Mouse (Mus musculus): ENCODE results near the gene Wdr73. TPM values are rescaled to one million over a fixed set of nuclear protein-coding genes. Genes with fewer than 3 reads are reported as not detected.

Gene Wdr73
- polyA plus RNA-seq, 1 experiment from 2014 or later = 41.4 TPM

- H3K4me1 ChIP-seq (replicated peaks; ENCODE audit: control insufficient read depth, insufficient read depth, low read length) = no peaks in the 10 kb centered on the region
- no peak for DNase-seq (ENCODE audit: low spot score)
- peaks cover 6% of the 10 kb centered on the region; the same call in 1 of the 2 replicates for H3K36me3 ChIP-seq (ENCODE audit: control insufficient read depth, insufficient read depth, low read length)
- no peaks in the 10 kb centered on the region for H3K27me3 ChIP-seq (ENCODE audit: control insufficient read depth, insufficient read depth, low read length)
- H3K4me3 ChIP-seq (ENCODE audit: low read depth, low read length) = no peak overlapping the region
- no peak overlapping the region for H3K9ac ChIP-seq (ENCODE audit: low read depth, low read length)
- no peaks in the 10 kb centered on the region for H3K9me3 ChIP-seq (ENCODE audit: control insufficient read depth, low read length)
- ATAC-seq (ENCODE audit: low FRiP score) = no peak
- H3K4me2 ChIP-seq (replicated peaks; ENCODE audit: low read depth, low read length) = no peak overlapping the region
- WGBS = 96% methylated on average over 2 of the region's 2 CpGs
- no peak overlapping the region for H3K27ac ChIP-seq (ENCODE audit: low read depth, low read length)
Observed at GRCm38 (mm10) chr7:80923165-80923564, 22.1 kb upstream of the Wdr73 start.

- H3K4me3 ChIP-seq (ENCODE audit: low read depth, low read length) = no peak overlapping the region
- ATAC-seq (ENCODE audit: low FRiP score) (no peak), DNase-seq (ENCODE audit: low spot score) (no peak)
- no peaks in the 10 kb centered on the region; the same call in 1 of the 2 replicates for H3K36me3 ChIP-seq (ENCODE audit: control insufficient read depth, insufficient read depth, low read length)
- no peaks in the 10 kb centered on the region for H3K9me3 ChIP-seq (ENCODE audit: control insufficient read depth, low read length)
- H3K27me3 ChIP-seq (ENCODE audit: control insufficient read depth, insufficient read depth, low read length) = no peaks in the 10 kb centered on the region
- 95% methylated on average over 5 of the region's 5 CpGs for WGBS
- H3K9ac ChIP-seq (ENCODE audit: low read depth, low read length) = no peak overlapping the region
- no peaks in the 10 kb centered on the region for H3K4me1 ChIP-seq (replicated peaks; ENCODE audit: control insufficient read depth, insufficient read depth, low read length)
- H3K27ac ChIP-seq (ENCODE audit: low read depth, low read length) = no peak overlapping the region
- H3K4me2 ChIP-seq (replicated peaks; ENCODE audit: low read depth, low read length) = no peak overlapping the region
Observed at GRCm38 (mm10) chr7:80919647-80920008, 18.6 kb upstream of the Wdr73 start.

GRCm38 (mm10) chr7:80918982-80919646, 18.0 kb upstream of the Wdr73 start:
- H3K36me3 ChIP-seq (ENCODE audit: control insufficient read depth, insufficient read depth, low read length) = no peaks in the 10 kb centered on the region; the same call in 1 of the 2 replicates
- H3K4me1 ChIP-seq (replicated peaks; ENCODE audit: control insufficient read depth, insufficient read depth, low read length) = no peaks in the 10 kb centered on the region
- no peak overlapping the region for H3K9ac ChIP-seq (ENCODE audit: low read depth, low read length)
- ATAC-seq (ENCODE audit: low FRiP score) = no peak
- no peak for DNase-seq (ENCODE audit: low spot score)
- H3K4me3 ChIP-seq (ENCODE audit: low read depth, low read length) = no peak overlapping the region
- no peak overlapping the region for H3K27ac ChIP-seq (ENCODE audit: low read depth, low read length)
- no peaks in the 10 kb centered on the region for H3K27me3 ChIP-seq (ENCODE audit: control insufficient read depth, insufficient read depth, low read length)
- H3K9me3 ChIP-seq (ENCODE audit: control insufficient read depth, low read length) = no peaks in the 10 kb centered on the region
- WGBS = 89% methylated on average over 8 of the region's 8 CpGs
- H3K4me2 ChIP-seq (replicated peaks; ENCODE audit: low read depth, low read length) = no peak overlapping the region

GRCm38 (mm10) chr7:80917916-80918465, 16.9 kb upstream of the Wdr73 start:
- no peak overlapping the region for H3K9ac ChIP-seq (ENCODE audit: low read depth, low read length)
- no peak overlapping the region for H3K4me3 ChIP-seq (ENCODE audit: low read depth, low read length)
- H3K4me1 ChIP-seq (replicated peaks; ENCODE audit: control insufficient read depth, insufficient read depth, low read length) = no peaks in the 10 kb centered on the region
- H3K27me3 ChIP-seq (ENCODE audit: control insufficient read depth, insufficient read depth, low read length) = no peaks in the 10 kb centered on the region
- no peak for DNase-seq (ENCODE audit: low spot score)
- H3K36me3 ChIP-seq (ENCODE audit: control insufficient read depth, insufficient read depth, low read length) = no peaks in the 10 kb centered on the region; the same call in 1 of the 2 replicates
- no peak for ATAC-seq (ENCODE audit: low FRiP score)
- H3K9me3 ChIP-seq (ENCODE audit: control insufficient read depth, low read length) = no peaks in the 10 kb centered on the region
- WGBS = 84% methylated on average over 4 of the region's 4 CpGs
- no peak overlapping the region for H3K4me2 ChIP-seq (replicated peaks; ENCODE audit: low read depth, low read length)
- H3K27ac ChIP-seq (ENCODE audit: low read depth, low read length) = no peak overlapping the region

DNA sequence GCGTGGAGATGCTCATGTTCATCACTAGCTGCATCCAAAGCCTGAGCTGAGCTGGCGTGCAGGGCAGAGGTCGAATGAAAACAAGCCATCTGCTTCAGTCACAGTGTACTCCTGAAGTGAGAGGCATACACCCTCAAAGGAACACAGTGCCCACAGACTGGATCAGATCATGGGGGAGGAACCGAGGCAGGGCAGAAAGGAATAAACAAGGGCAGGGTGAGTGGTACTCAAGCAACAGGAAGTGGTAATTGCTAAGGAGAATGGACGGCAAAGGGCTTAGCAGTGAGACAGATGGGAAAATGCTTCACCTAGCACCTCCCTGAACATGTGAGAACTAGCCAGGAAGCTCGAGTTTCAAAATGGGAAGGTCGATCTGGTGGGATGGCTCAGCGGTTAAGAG, 11.4 kb upstream of the Wdr73 start:
- Histone ChIP-seq H3K36me3 (ENCODE audit: control insufficient read depth, insufficient read depth, low read length) (no peaks in the 10 kb centered on the region; the same call in 1 of the 2 replicates), H3K4me2 (replicated peaks; ENCODE audit: low read depth, low read length) (no peak overlapping the region), H3K9ac (ENCODE audit: low read depth, low read length) (no peak overlapping the region), H3K9me3 (ENCODE audit: control insufficient read depth, low read length) (no peaks in the 10 kb centered on the region), H3K27ac (ENCODE audit: low read depth, low read length) (no peak overlapping the region), H3K4me1 (replicated peaks; ENCODE audit: control insufficient read depth, insufficient read depth, low read length) (no peaks in the 10 kb centered on the region), H3K27me3 (ENCODE audit: control insufficient read depth, insufficient read depth, low read length) (no peaks in the 10 kb centered on the region), H3K4me3 (ENCODE audit: low read depth, low read length) (no peak overlapping the region)
- DNase-seq (ENCODE audit: low spot score) (no peak), ATAC-seq (ENCODE audit: low FRiP score) (no peak)
- 94% methylated on average over 8 of the region's 8 CpGs for WGBS

- no peaks in the 10 kb centered on the region for H3K4me1 ChIP-seq (replicated peaks; ENCODE audit: control insufficient read depth, insufficient read depth, low read length)
- H3K27ac ChIP-seq (ENCODE audit: low read depth, low read length) = no peak overlapping the region
- H3K27me3 ChIP-seq (ENCODE audit: control insufficient read depth, insufficient read depth, low read length) = no peaks in the 10 kb centered on the region
- H3K4me2 ChIP-seq (replicated peaks; ENCODE audit: low read depth, low read length) = no peak overlapping the region
- H3K9ac ChIP-seq (ENCODE audit: low read depth, low read length) = no peak overlapping the region
- WGBS = 84% methylated on average over 7 of the region's 7 CpGs
- ATAC-seq (ENCODE audit: low FRiP score) (no peak), DNase-seq (ENCODE audit: low spot score) (no peak)
- H3K36me3 ChIP-seq (ENCODE audit: control insufficient read depth, insufficient read depth, low read length) = no peaks in the 10 kb centered on the region; the same call in 1 of the 2 replicates
- H3K9me3 ChIP-seq (ENCODE audit: control insufficient read depth, low read length) = no peaks in the 10 kb centered on the region
- H3K4me3 ChIP-seq (ENCODE audit: low read depth, low read length) = no peak overlapping the region
Observed at GRCm38 (mm10) chr7:80911053-80911452, 10.0 kb upstream of the Wdr73 start.

- Histone ChIP-seq H3K4me1 (replicated peaks; ENCODE audit: control insufficient read depth, insufficient read depth, low read length) (peaks cover 3% of the 10 kb centered on the region; the same call in 1 of the 2 replicates), H3K36me3 (ENCODE audit: control insufficient read depth, insufficient read depth, low read length) (no peaks in the 10 kb centered on the region), H3K27ac (ENCODE audit: low read depth, low read length) (no peak within 1 kb of the TSS), H3K27me3 (ENCODE audit: control insufficient read depth, insufficient read depth, low read length) (no peaks in the 10 kb centered on the region), H3K4me2 (replicated peaks; ENCODE audit: low read depth, low read length) (peak within 1 kb of the TSS; percentile 81), H3K4me3 (ENCODE audit: low read depth, low read length) (peak within 1 kb of the TSS; percentile 31), H3K9me3 (ENCODE audit: control insufficient read depth, low read length) (no peaks in the 10 kb centered on the region), H3K9ac (ENCODE audit: low read depth, low read length) (peak within 1 kb of the TSS; percentile 67)
- 3% methylated on average over 19 of the region's 19 CpGs for WGBS
- peak; percentile 55 for ATAC-seq (ENCODE audit: low FRiP score)
- peak; percentile 86 for DNase-seq (ENCODE audit: low spot score)
Observed at GRCm38 (mm10) chr7:80904921-80905515, 3.9 kb upstream of the Wdr73 start, which contains the start of gene Nmb. Gene Nmb, minus strand, starts transcription at chr7:80905076.

- ATAC-seq (ENCODE audit: low FRiP score) (no peak), DNase-seq (ENCODE audit: low spot score) (no peak)
- Histone ChIP-seq H3K9ac (ENCODE audit: low read depth, low read length) (no peak overlapping the region), H3K27ac (ENCODE audit: low read depth, low read length) (no peak overlapping the region), H3K4me3 (ENCODE audit: low read depth, low read length) (no peak overlapping the region), H3K36me3 (ENCODE audit: control insufficient read depth, insufficient read depth, low read length) (no peaks in the 10 kb centered on the region), H3K4me2 (replicated peaks; ENCODE audit: low read depth, low read length) (no peak overlapping the region), H3K4me1 (replicated peaks; ENCODE audit: control insufficient read depth, insufficient read depth, low read length) (peaks cover 3% of the 10 kb centered on the region; the same call in 1 of the 2 replicates), H3K27me3 (ENCODE audit: control insufficient read depth, insufficient read depth, low read length) (no peaks in the 10 kb centered on the region), H3K9me3 (ENCODE audit: control insufficient read depth, low read length) (no peaks in the 10 kb centered on the region)
- 89% methylated on average over 11 of the region's 11 CpGs for WGBS
Observed at GRCm38 (mm10) chr7:80903625-80904422, 2.8 kb upstream of the Wdr73 start.
